Mouse (Mus musculus) CH12.LX (cell line): ENCODE results near the gene Prss30. TPM values are rescaled to one million over a fixed set of nuclear protein-coding genes. Genes with fewer than 3 reads are reported as not detected.

Experiments
- DNase-seq: peaks from one replicate; pipeline ENCODE4 v3.0.0-alpha.2; 2013; ENCODE audit errors: extremely low read depth
- H3K27ac ChIP-seq: 2 replicates; pipeline ENCODE4 v1.5.1; 2012; ENCODE audit warnings: low read depth, mild to moderate bottlenecking, control low read depth, moderate library complexity; ENCODE audit not compliant: insufficient read depth
- H3K27me3 ChIP-seq: replicated peaks from 2 replicates; pipeline ENCODE3; 2012; ENCODE audit warnings: inconsistent platforms
- H3K36me3 ChIP-seq, 2 experiments: replicated peaks in 1 of 2; 2 replicates each; pipeline versions ENCODE3 to v1.6.1; 2012; ENCODE audit warnings: inconsistent platforms in 1 of 2, low read length in 1 of 2, mild to moderate bottlenecking in 1 of 2, mixed read lengths in 1 of 2, moderate library complexity in 1 of 2; ENCODE audit not compliant: control insufficient read depth in 1 of 2, insufficient read depth in 1 of 2
- H3K4me1 ChIP-seq, 2 experiments: 2 replicates each; pipeline ENCODE4 v1.6.1; 2012; ENCODE audit warnings: inconsistent platforms in 1 of 2, moderate library complexity in 1 of 2; ENCODE audit not compliant: insufficient read depth in 2 of 2, control insufficient read depth in 1 of 2
- H3K4me2 ChIP-seq: 2 replicates; pipeline ENCODE4 v1.6.1; 2012; ENCODE audit warnings: low read depth, mild to moderate bottlenecking, control low read depth; ENCODE audit not compliant: poor library complexity, insufficient read depth, severe bottlenecking
- H3K4me3 ChIP-seq, 3 experiments: fragments of 150-350 bp in 1 of 3; sonication (generic) in 1 of 3; replicated peaks in 1 of 3; 2 replicates each; pipeline versions ENCODE3 to v1.5.1; 2011 to 2012; ENCODE audit warnings: low read depth in 2 of 3, low read length in 2 of 3, mild to moderate bottlenecking in 2 of 3, moderate library complexity in 2 of 3, control low read depth in 1 of 3, improper control_type of control experiment in 1 of 3, inconsistent platforms in 1 of 3, mixed read lengths in 1 of 3; ENCODE audit not compliant: poor library complexity in 1 of 3
- H3K79me2 ChIP-seq: replicated peaks from 2 replicates; pipeline ENCODE4 v1.6.1; 2012; ENCODE audit warnings: mild to moderate bottlenecking, moderate library complexity; ENCODE audit not compliant: control insufficient read depth, poor library complexity, insufficient read depth, severe bottlenecking; ENCODE audit errors: extremely low read depth
- H3K9ac ChIP-seq: 2 replicates; pipeline ENCODE4 v1.6.1; 2012; ENCODE audit warnings: low read depth, mild to moderate bottlenecking, control low read depth, moderate library complexity; ENCODE audit not compliant: insufficient read depth
- H3K9me3 ChIP-seq: replicated peaks from 2 replicates; pipeline ENCODE3; 2012; ENCODE audit warnings: low read length, inconsistent platforms, mixed read lengths
- BHLHE40 ChIP-seq: IDR thresholded peaks from 2 replicates; pipeline ENCODE4 v1.6.1; 2011; ENCODE audit warnings: mild to moderate bottlenecking, low read depth, low read length, improper control_type of control experiment
- CHD2 ChIP-seq: IDR thresholded peaks from 2 replicates; pipeline ENCODE4 v1.6.1; 2011; ENCODE audit warnings: low read length, improper control_type of control experiment
- E2F4 ChIP-seq: IDR thresholded peaks from 2 replicates; pipeline ENCODE4 v1.6.1; 2011; ENCODE audit warnings: low read depth, low read length, improper control_type of control experiment; ENCODE audit not compliant: insufficient replicate concordance
- EP300 ChIP-seq: IDR thresholded peaks from 2 replicates; pipeline ENCODE4 v1.6.1; 2011; ENCODE audit warnings: low read length, improper control_type of control experiment
- ETS1 ChIP-seq: conservative IDR thresholded peaks from 2 replicates; pipeline ENCODE4 v1.6.1; 2012; ENCODE audit warnings: low read depth, mild to moderate bottlenecking, inconsistent platforms, low read length, improper control_type of control experiment, moderate library complexity
- HCFC1 ChIP-seq: IDR thresholded peaks from 2 replicates; pipeline ENCODE4 v1.6.1; 2012; ENCODE audit warnings: low read depth, mild to moderate bottlenecking, inconsistent platforms, low read length, improper control_type of control experiment
- IRF4 ChIP-seq: IDR thresholded peaks from 2 replicates; pipeline ENCODE4 v1.6.1; 2014; ENCODE audit warnings: low read depth, mild to moderate bottlenecking, inconsistent platforms, low read length, improper control_type of control experiment
- MAX ChIP-seq: IDR thresholded peaks from 2 replicates; pipeline ENCODE4 v1.6.1; 2011; ENCODE audit warnings: low read length, improper control_type of control experiment
- MEF2A ChIP-seq: IDR thresholded peaks from 2 replicates; pipeline ENCODE4 v1.6.1; 2014; ENCODE audit warnings: low read depth, mild to moderate bottlenecking, inconsistent platforms, low read length, improper control_type of control experiment, borderline replicate concordance
- NRF1 ChIP-seq: IDR thresholded peaks from 2 replicates; pipeline ENCODE4 v1.6.1; 2014; ENCODE audit warnings: low read depth, mild to moderate bottlenecking, inconsistent platforms, low read length, improper control_type of control experiment, moderate library complexity
- PAX5 ChIP-seq: IDR thresholded peaks from 2 replicates; pipeline ENCODE4 v1.6.1; 2012; ENCODE audit warnings: low read length, inconsistent platforms, mixed read lengths
- POLR2A ChIP-seq: IDR thresholded peaks from 2 replicates; pipeline ENCODE4 v1.6.1; 2011; ENCODE audit warnings: low read depth, mild to moderate bottlenecking, improper control_type of control experiment, low read length
- RCOR1 ChIP-seq: conservative IDR thresholded peaks from 2 replicates; pipeline ENCODE4 v1.6.1; 2012; ENCODE audit warnings: low read depth, mild to moderate bottlenecking, inconsistent platforms, low read length, improper control_type of control experiment
- SMC3 ChIP-seq: IDR thresholded peaks from 2 replicates; pipeline ENCODE4 v1.6.1; 2011; ENCODE audit warnings: low read depth, low read length, improper control_type of control experiment
- USF1 ChIP-seq: IDR thresholded peaks from 2 replicates; pipeline ENCODE4 v1.6.1; 2014; ENCODE audit warnings: low read depth, mild to moderate bottlenecking, inconsistent platforms, low read length, improper control_type of control experiment
- ZC3H11A ChIP-seq: IDR thresholded peaks from 2 replicates; pipeline ENCODE4 v1.6.1; 2012; ENCODE audit warnings: low read depth, mild to moderate bottlenecking, inconsistent platforms, low read length, improper control_type of control experiment
- ZKSCAN1 ChIP-seq: IDR thresholded peaks from 2 replicates; pipeline ENCODE4 v1.6.1; 2012; ENCODE audit warnings: low read depth, inconsistent platforms, low read length, improper control_type of control experiment, borderline replicate concordance
- ZNF384 ChIP-seq: IDR thresholded peaks from 2 replicates; pipeline ENCODE4 v1.6.1; 2012; ENCODE audit warnings: low read depth, low read length, improper control_type of control experiment, inconsistent platforms
- dilution Hi-C: fragments of 300-500 bp; cut with MboI; formaldehyde crosslinking; loops from 2 replicates; pipeline ENCODE4 v1.14.3; 2020; ENCODE audit warnings: low sequenced_read_pairs; ENCODE audit not compliant: extremely low pct_unique_long_range_greater_than_20kb, extremely low pct_ligation_motif_present
- in situ Hi-C: fragments of 300-500 bp; cut with MboI; formaldehyde crosslinking; loops from 3 replicates; pipeline ENCODE4 v1.14.3; 2019; ENCODE audit warnings: low sequenced_read_pairs, low pct_ligation_motif_present, low pct_unique_long_range_greater_than_20kb, mixed read lengths
- polyA plus RNA-seq: library from polyadenylated mRNA; unstranded; fragments of >175 nt; gene quantifications from 2 replicates; pipeline ENCODE4 v1.2.1, GENCODE M21; 2012; ENCODE audit warnings: low read depth; ENCODE audit not compliant: insufficient read length
- total RNA-seq, 2 experiments: library from RNA; depleted of rRNA; stranded (reverse); fragments of 300-350 nt in 1 of 2; fragments of >200 nt in 1 of 2; gene quantifications; 2 replicates each; pipeline ENCODE4 v1.2.3; 2012 to 2014

The Prss30 gene
- total and polyA plus RNA-seq, 3 experiments: 0.30 to 0.69 TPM; not detected in 1

DNA sequence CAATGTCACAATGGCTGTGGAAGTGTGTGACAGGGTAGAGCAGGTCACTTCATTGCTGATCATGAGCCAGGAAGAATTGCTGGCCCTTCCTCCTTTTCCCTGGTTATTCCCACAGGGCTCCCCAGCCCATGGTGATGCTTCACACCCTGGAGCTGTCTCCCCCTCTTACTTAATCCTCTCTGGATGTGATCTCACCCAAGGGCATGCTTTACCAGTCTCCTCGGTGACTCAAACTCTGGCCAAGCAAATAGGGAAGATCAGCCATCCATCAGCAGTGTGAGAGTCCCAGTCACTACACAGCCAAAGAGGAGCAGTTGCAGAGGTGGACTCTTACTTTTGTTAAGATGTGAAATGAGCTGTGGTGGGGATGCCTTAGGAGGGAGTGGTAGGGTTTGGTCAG, 4.6 kb upstream of the Prss30 start:
- Histone ChIP-seq H3K4me1 (peaks cover 12 to 35% of the 10 kb centered on the region in 2 experiments), H3K27me3 (peaks cover 36% of the 10 kb centered on the region), H3K9me3 (no peaks in the 10 kb centered on the region), H3K9ac (no peak overlapping the region), H3K4me2 (no peak overlapping the region), H3K4me3 (no peak overlapping the region), H3K36me3 (no peaks in the 10 kb centered on the region), H3K79me2 (no peaks in the 10 kb centered on the region), H3K27ac (no peak overlapping the region)
- in situ Hi-C loops: no loop called here
- dilution Hi-C loops: no loop called here
- no peak for DNase-seq
- TF ChIP-seq BHLHE40 (no peak), ZKSCAN1 (no peak), NRF1 (no peak), ZC3H11A (no peak), MAX (no peak), ZNF384 (no peak), RCOR1 (no peak), POLR2A (no peak), EP300 (no peak), PAX5 (no peak), USF1 (no peak), IRF4 (no peak), E2F4 (no peak)

DNA sequence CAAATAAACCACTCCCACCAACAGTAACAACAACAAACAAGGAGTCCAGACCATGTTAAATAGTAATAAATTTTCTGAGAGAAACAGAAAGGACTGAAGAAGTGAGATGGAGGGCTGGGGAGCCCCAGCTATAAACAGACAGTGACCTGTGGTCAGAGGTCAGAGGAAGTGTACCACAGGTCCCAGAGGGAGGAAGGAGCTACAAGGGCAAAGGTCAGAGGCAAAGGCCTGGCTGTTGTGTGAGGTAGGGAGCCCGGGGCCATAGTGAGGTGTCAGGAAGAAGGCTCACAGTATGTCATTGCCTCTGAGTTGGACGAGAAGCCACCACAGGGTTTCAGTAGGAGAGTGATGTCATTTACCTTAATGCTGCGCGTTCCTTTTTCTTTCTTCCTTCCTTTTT, 2.5 kb upstream of the Prss30 start:
- DNase-seq: peak; percentile 43
- peaks cover 15 to 48% of the 10 kb centered on the region in 2 experiments for H3K4me1 ChIP-seq
- H3K27ac ChIP-seq: no peak overlapping the region
- H3K4me2 ChIP-seq: peak overlapping the region; percentile 43; the same call in 1 of the 2 replicates
- no peaks in the 10 kb centered on the region for H3K36me3 ChIP-seq
- in situ Hi-C loops (no loop called here), dilution Hi-C loops (no loop called here)
- H3K9ac ChIP-seq: no peak overlapping the region
- H3K9me3 ChIP-seq: no peaks in the 10 kb centered on the region
- TF ChIP-seq MEF2A: peak; percentile 88
- TF ChIP-seq BHLHE40: peak; percentile 23; the same call in 1 of the 2 replicates
- no peak for TF ChIP-seq MAX
- TF ChIP-seq HCFC1: peak; percentile 48; the same call in 1 of the 2 replicates
- TF ChIP-seq IRF4: peak; percentile 27; the same call in 1 of the 2 replicates
- 0 out of 2 replicates have a peak, but pooled peaks have one; percentile 45 for TF ChIP-seq ETS1
- TF ChIP-seq CHD2: 0 out of 2 replicates have a peak, but pooled peaks have one; percentile 55
- no peak for TF ChIP-seq RCOR1
- TF ChIP-seq SMC3: no peak
- no peaks in the 10 kb centered on the region for H3K79me2 ChIP-seq
- peaks cover 20% of the 10 kb centered on the region for H3K27me3 ChIP-seq
- no peak overlapping the region for H3K4me3 ChIP-seq
